ENCODE assay signal across 28 mouse cellular contexts in genomic region chr14:120074231-120074630, GRCm38 (mm10). TPM values are rescaled to one million over a fixed set of nuclear protein-coding genes. Genes with fewer than 3 reads are reported as not detected.
DNase-seq lines count a peak whose midpoint lies in the region; ATAC-seq lines count a peak whose summit lies in the region.
"Had no signal": no experiment of that assay in that cellular context is flagged by ENCODE, and none has a peak within 500 bp of the region (broad histone marks: within the 10 kb centered on the region; RNA-seq: fewer than 3 reads in every experiment).

No protein-coding gene starts in this region.

- H3K27ac ChIP-seq in lung, embryonic 15.5 days = no peak overlapping the region
- H3K27ac ChIP-seq in embryonic facial prominence, embryonic 10.5 days (replicated peaks) = peak overlapping the region; percentile 31; the same call in 1 of the 2 replicates
- H3K27ac ChIP-seq in limb, embryonic 10.5 days = peak overlapping the region; percentile 47; the same call in 1 of the 2 replicates
- H3K27ac ChIP-seq: embryonic facial prominence, embryonic 15.5 days; gastrocnemius, adult 2 months; heart, embryonic 10.5 days; hindbrain, embryonic 12.5 days; hindbrain, embryonic 15.5 days had no signal

- no peaks in the 10 kb centered on the region for H3K36me3 ChIP-seq in lung, embryonic 15.5 days
- no peaks in the 10 kb centered on the region for H3K36me3 ChIP-seq in embryonic facial prominence, embryonic 10.5 days (replicated peaks)
- H3K36me3 ChIP-seq in limb, embryonic 10.5 days = no peaks in the 10 kb centered on the region
- H3K36me3 ChIP-seq: embryonic facial prominence, embryonic 15.5 days; heart, embryonic 10.5 days; hindbrain, embryonic 12.5 days; hindbrain, embryonic 15.5 days had no signal

- no peaks in the 10 kb centered on the region for H3K4me1 ChIP-seq in lung, embryonic 15.5 days
- peaks cover 6% of the 10 kb centered on the region; the same call in 1 of the 2 replicates for H3K4me1 ChIP-seq in embryonic facial prominence, embryonic 10.5 days
- peaks cover 9% of the 10 kb centered on the region; the same call in 1 of the 2 replicates for H3K4me1 ChIP-seq in limb, embryonic 10.5 days
- H3K4me1 ChIP-seq: embryonic facial prominence, embryonic 15.5 days; heart, embryonic 10.5 days; hindbrain, embryonic 12.5 days; hindbrain, embryonic 15.5 days had no signal

- ATAC-seq in lung, embryonic 15.5 days (ENCODE audit: borderline replicate concordance, extremely low read depth, low FRiP score, low TSS enrichment) = peak; percentile 55; the same call in 1 of the 2 replicates
- ATAC-seq: activated CD4-positive, CD25-positive, alpha-beta regulatory T cell, adult 4 months; CD4-positive, CD25-positive, alpha-beta regulatory T cell, adult 4 months; forebrain, embryonic 14.5 days; forebrain, postnatal 0 days had no signal

- no peaks in the 10 kb centered on the region for H3K27me3 ChIP-seq in lung, embryonic 15.5 days
- H3K27me3 ChIP-seq in embryonic facial prominence, embryonic 10.5 days (replicated peaks; ENCODE audit: low read depth, poor library complexity, severe bottlenecking) = no peaks in the 10 kb centered on the region
- H3K27me3 ChIP-seq in limb, embryonic 10.5 days (ENCODE audit: low read depth, poor library complexity, severe bottlenecking) = no peaks in the 10 kb centered on the region
- H3K27me3 ChIP-seq: embryonic facial prominence, embryonic 15.5 days; hindbrain, embryonic 12.5 days; hindbrain, embryonic 15.5 days had no signal

- H3K9me3 ChIP-seq in lung, embryonic 15.5 days = no peaks in the 10 kb centered on the region
- H3K9me3 ChIP-seq in embryonic facial prominence, embryonic 10.5 days = no peaks in the 10 kb centered on the region
- no peaks in the 10 kb centered on the region for H3K9me3 ChIP-seq in limb, embryonic 10.5 days (replicated peaks)
- H3K9me3 ChIP-seq: embryonic facial prominence, embryonic 15.5 days; heart, embryonic 10.5 days; hindbrain, embryonic 12.5 days; hindbrain, embryonic 15.5 days had no signal

- H3K9ac ChIP-seq in lung, embryonic 15.5 days = no peak overlapping the region
- H3K9ac ChIP-seq: embryonic facial prominence, embryonic 15.5 days; forebrain, postnatal 0 days; hindbrain, embryonic 12.5 days; hindbrain, embryonic 15.5 days had no signal

- H3K4me2 ChIP-seq in lung, embryonic 15.5 days = no peak overlapping the region
- H3K4me2 ChIP-seq: embryonic facial prominence, embryonic 15.5 days; hindbrain, embryonic 12.5 days; hindbrain, embryonic 15.5 days had no signal

- DNase-seq in lung, postnatal 25 days (ENCODE audit: low spot score) = no peak
- peak; percentile 5 for DNase-seq in NIH3T3 (ENCODE audit: low read depth)
- DNase-seq in embryonic facial prominence, embryonic 10.5 days (ENCODE audit: low spot score) = no peak
- DNase-seq in limb, embryonic 10.5 days (ENCODE audit: low spot score) = no peak
- no peak for DNase-seq in embryo, embryonic 10 days (ENCODE audit: low spot score)
- DNase-seq: adrenal gland, adult 8-10 months; adrenal gland, postnatal 25 days; cerebellum, adult 11-12 months; cerebellum, adult 9-10 months; cerebellum, postnatal 14 days; forebrain, postnatal 0 days; gastrocnemius, adult 2 months; gastrocnemius, postnatal 14 days; heart, adult 18-20 months had no signal

- no peak overlapping the region for H3K4me3 ChIP-seq in lung, embryonic 15.5 days
- no peak overlapping the region for H3K4me3 ChIP-seq in embryonic facial prominence, embryonic 10.5 days
- H3K4me3 ChIP-seq in limb, embryonic 10.5 days = no peak overlapping the region
- H3K4me3 ChIP-seq: embryonic facial prominence, embryonic 15.5 days; gastrocnemius, adult 2 months; heart, embryonic 10.5 days; hindbrain, embryonic 12.5 days; hindbrain, embryonic 15.5 days had no signal

RNA-seq across cellular contexts. Expression of gene Oxgr1, which starts 32.0 kb away (rescaled TPM):
- 0.04 TPM in 1 of 2 replicates, not detected in the other for polyA plus RNA-seq in lung, embryonic 15.5 days (2015; fragmentation: Nextera tagmentation; extraction: Ambion mirVana)
- polyA plus RNA-seq in embryonic facial prominence, embryonic 10.5 days (2016; fragmentation: Nextera tagmentation; extraction: Ambion mirVana) = not detected in 2 replicates
- polyA plus RNA-seq in limb, embryonic 10.5 days (2016; fragmentation: Nextera tagmentation; extraction: Ambion mirVana) = not detected in 2 replicates
- polyA plus RNA-seq: activated CD4-positive, CD25-positive, alpha-beta regulatory T cell, adult 4 months; brain, embryonic 14.5 days; C2C12; CD4-positive, CD25-positive, alpha-beta regulatory T cell, adult 4 months; embryonic facial prominence, embryonic 15.5 days; forebrain, embryonic 11.5 days; forebrain, embryonic 14.5 days; heart, embryonic 10.5 days; heart, embryonic 14.5 days; heart, postnatal 0 days; hindbrain, embryonic 12.5 days; hindbrain, embryonic 15.5 days; intestine, embryonic 14.5 days had no signal
